Mouse (Mus musculus): ENCODE data around the gene Rb1.

GRCm38 (mm10) chr14:73148125-73148524 is 177.5 kb downstream of the Rb1 start:
- TF ChIP-seq CTCF (IDR thresholded peaks at IDR 0.05; ENCODE audit: low read depth) (no peak), EP300 (IDR thresholded peaks at IDR 0.05; ENCODE audit: low read depth) (no peak)
